Mouse (Mus musculus) bone marrow, adult 2 months (tissue): Measurements from ENCODE around the gene Mapk13.

Experiments
- CTCF ChIP-seq: fragments of 200-500 bp; IDR thresholded peaks from 2 replicates; pipeline ENCODE4 v1.5.1; 2011; ENCODE audit warnings: low read length, control low read depth; ENCODE audit not compliant: control insufficient read depth, insufficient read depth
- POLR2A ChIP-seq: fragments of 200-500 bp; IDR thresholded peaks from 2 replicates; pipeline ENCODE4 v1.6.1; 2011; ENCODE audit warnings: low read depth, mild to moderate bottlenecking, control low read depth, low read length, borderline replicate concordance; ENCODE audit not compliant: control insufficient read depth

GRCm38 (mm10) chr17:28823749-28824148, 54.7 kb downstream of the Mapk13 start:
- TF ChIP-seq CTCF = no peak
- no peak for TF ChIP-seq POLR2A
